Mouse (Mus musculus) cortical plate, adult 2 months (tissue): ENCODE measurements around the gene Nmrk2. TPM values are rescaled to one million over a fixed set of nuclear protein-coding genes. Genes with fewer than 3 reads are reported as not detected.
"Not testable (repeated sequence)": the region's sequence is repeated elsewhere in the genome, so short reads cannot be mapped to it uniquely, and the experiment has no call there.

ENCODE experiments used
- H3K27ac ChIP-seq: fragments of 200-500 bp; 2 replicates; pipeline ENCODE4 v1.5.1; 2012; ENCODE audit warnings: low read length, control low read depth, inconsistent platforms; ENCODE audit not compliant: insufficient read depth
- H3K4me1 ChIP-seq: fragments of 200-500 bp; 2 replicates; pipeline ENCODE4 v1.6.1; 2011; ENCODE audit warnings: low read length; ENCODE audit not compliant: control insufficient read depth, insufficient read depth
- H3K4me3 ChIP-seq: fragments of 200-500 bp; 2 replicates; pipeline ENCODE4 v1.5.1; 2011; ENCODE audit warnings: mild to moderate bottlenecking, low read length, control low read depth; ENCODE audit not compliant: insufficient read depth
- CTCF ChIP-seq: fragments of 200-500 bp; IDR thresholded peaks from 2 replicates; pipeline ENCODE4 v1.5.1; 2011; ENCODE audit warnings: mild to moderate bottlenecking, control low read depth, low read length; ENCODE audit not compliant: insufficient read depth; ENCODE audit errors: extremely low read depth
- POLR2A ChIP-seq: fragments of 200-500 bp; IDR thresholded peaks from 2 replicates; pipeline ENCODE4 v1.6.1; 2011; ENCODE audit warnings: mild to moderate bottlenecking, low read length, control low read depth; ENCODE audit not compliant: insufficient read depth; ENCODE audit errors: extremely low read depth
- polyA plus RNA-seq: library from polyadenylated mRNA; depleted of rRNA; stranded (reverse); fragments of >200 nt; gene quantifications from 2 replicates; pipeline ENCODE4 v1.2.3, GENCODE M21; 2012

Nmrk2 gene
- polyA plus RNA-seq, 1 experiment = 0.13 TPM

DNA sequence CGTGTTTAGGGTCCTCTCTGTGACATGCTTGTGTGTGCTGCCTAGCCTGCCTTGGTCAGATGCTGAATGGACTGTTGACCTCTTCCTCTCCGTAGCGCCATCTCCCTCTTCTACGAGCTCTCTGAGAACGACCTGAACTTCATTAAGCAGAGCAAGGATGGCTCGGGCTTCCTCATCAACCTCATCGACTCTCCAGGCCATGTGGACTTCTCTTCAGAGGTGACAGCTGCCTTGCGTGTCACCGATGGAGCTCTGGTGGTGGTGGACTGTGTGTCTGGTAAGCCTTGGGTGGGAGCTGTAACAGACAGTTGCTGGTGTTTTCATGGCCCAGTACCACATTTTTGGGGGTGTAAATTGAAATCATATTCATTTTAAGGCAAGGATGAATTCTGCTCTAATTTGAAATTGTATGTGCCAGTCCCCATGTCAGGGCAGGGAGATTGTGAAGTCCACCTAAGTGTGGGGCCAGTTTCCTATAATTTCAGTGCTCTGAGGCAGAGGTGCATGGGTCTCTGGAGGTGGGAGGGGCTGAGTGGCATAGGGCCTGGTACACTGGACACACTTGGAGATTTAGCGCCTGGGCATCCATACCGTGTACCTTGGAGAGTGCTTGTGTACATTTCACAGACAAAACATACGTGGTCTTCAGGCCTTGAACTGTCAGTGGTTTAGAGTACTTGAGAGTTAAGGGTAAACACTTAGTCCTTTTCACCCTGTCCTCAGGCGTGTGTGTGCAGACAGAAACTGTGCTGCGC, 23.7 kb downstream of the Nmrk2 start:
- peak overlapping the region; percentile 70 for H3K4me3 ChIP-seq
- H3K27ac ChIP-seq = no peak overlapping the region
- no peak for TF ChIP-seq CTCF
- no peak for TF ChIP-seq POLR2A
- peaks cover 5% of the 10 kb centered on the region; the same call in 1 of the 2 replicates for H3K4me1 ChIP-seq

DNA sequence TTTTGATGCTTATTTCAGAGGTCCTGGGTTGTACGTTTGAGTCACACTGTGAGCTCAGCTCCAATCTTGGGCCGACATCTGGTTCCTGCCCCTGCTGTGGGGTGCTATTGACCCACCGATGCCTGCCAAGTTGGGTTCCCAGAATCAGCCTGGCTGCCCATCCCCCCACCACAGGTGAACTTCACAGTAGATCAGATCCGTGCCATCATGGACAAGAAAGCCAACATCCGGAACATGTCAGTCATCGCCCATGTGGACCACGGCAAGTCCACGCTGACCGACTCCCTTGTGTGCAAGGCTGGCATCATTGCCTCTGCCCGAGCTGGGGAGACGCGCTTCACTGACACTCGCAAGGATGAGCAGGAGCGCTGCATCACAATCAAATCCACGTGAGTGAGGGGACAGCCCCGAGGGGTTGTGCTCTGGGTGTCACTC, 24.3 kb downstream of the Nmrk2 start:
- Histone ChIP-seq H3K27ac (peak overlapping the region; percentile 20; the same call in 1 of the 2 replicates), H3K4me1 (peaks cover 6% of the 10 kb centered on the region), H3K4me3 (peak overlapping the region; percentile 70)
- TF ChIP-seq POLR2A = no peak
- no peak for TF ChIP-seq CTCF

DNA sequence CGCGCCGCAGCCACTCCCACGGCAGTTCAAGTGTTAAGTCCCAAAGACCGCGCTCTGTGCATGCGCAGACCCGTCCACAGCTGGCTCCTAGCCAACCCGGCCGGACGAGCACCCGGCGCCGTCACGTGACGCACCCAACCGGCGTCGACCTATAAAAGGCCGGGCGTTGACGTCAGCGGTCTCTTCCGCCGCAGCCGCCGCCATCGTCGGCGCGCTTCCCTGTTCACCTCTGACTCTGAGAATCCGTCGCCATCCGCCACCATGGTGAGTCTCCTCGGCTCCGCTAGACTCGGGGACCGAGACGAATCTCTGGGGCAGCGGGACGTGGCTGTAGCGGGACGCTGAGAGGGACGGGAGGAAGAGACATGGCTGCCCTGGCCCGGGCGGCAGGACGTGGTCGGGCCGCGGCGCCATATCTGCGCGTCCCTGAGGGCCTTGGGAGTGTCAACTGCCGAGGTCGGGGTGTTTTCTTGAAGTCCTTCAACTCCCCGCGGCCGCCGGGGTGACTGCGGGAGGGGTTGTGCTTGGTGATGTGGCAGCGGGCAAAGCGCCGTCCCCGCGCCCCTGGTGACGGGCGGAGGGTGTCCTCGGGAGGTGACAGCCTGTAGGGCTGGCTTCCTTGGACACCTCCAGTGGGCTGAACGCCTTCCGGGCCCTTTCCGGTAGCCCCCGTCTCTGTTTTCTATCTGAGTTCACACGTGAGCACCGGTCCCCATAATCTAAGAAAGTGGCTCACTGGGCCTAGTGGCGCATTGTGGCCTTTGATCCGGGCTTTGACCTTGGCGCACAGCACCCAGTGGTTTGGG, 25.2 kb downstream of the Nmrk2 start, which contains the start of gene Eef2:
Eef2 (plus strand) TSS at position 166 of the 806 bp plus-strand sequence.
- H3K27ac ChIP-seq = peak within 1 kb of the TSS; percentile 91
- peak; percentile 99 for TF ChIP-seq POLR2A
- no peak for TF ChIP-seq CTCF
- peaks cover 6% of the 10 kb centered on the region for H3K4me1 ChIP-seq
- H3K4me3 ChIP-seq = peak within 1 kb of the TSS; percentile 70

- Histone ChIP-seq H3K4me3 (peak overlapping the region; percentile 70), H3K4me1 (peaks cover 6% of the 10 kb centered on the region)
These were observed 25.9 kb downstream of the Nmrk2 start for GRCm38 (mm10) chr10:81175936-81176465.

GRCm38 (mm10) chr10:81175345-81175701, 26.5 kb downstream of the Nmrk2 start:
- not testable (repeated sequence) for H3K27ac ChIP-seq, H3K4me1 ChIP-seq
- peak overlapping the region; percentile 24; the same call in 1 of the 2 replicates for H3K4me3 ChIP-seq

More at GRCm38 (mm10) chr10:81175936-81176465, 25.9 kb downstream of the Nmrk2 start:
- TF ChIP-seq POLR2A (no peak), CTCF (no peak)
- peak overlapping the region; percentile 84 for H3K27ac ChIP-seq

DNA sequence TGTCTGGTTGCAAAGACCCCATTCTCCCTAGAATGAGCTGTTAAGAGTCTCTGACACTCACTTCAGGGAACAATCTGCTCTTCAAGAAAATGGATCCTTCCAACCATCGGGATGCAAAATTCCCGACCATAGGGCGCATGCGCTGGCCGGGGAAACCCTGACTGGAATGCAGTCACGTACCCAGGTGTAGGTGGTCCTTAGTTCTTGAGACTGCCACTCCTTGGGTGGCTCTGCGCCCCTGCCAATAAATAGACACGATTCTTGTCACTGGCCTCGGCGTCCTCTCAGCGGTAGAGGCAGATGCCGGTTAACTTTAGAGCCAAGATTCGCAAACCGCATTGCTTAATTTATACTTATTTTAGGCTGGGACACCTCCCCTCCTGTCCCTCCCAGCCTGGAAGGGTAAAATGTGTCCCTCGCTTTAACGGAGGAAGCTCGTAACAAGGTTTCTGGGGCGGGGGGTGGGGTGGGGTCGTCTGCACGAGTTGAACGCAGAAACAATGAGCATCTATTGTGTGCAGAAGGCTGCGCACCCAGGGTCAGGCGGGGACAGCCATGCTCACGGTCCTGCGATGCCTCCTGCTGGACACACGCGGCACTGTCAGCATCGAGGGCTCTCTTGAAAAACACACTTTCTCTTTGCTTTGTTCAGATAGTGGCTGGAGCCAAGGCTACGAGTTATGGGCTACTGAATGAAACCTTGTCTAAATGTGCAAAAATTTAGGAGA, 27.1 kb downstream of the Nmrk2 start:
- H3K4me1 ChIP-seq = peaks cover 6% of the 10 kb centered on the region

DNA sequence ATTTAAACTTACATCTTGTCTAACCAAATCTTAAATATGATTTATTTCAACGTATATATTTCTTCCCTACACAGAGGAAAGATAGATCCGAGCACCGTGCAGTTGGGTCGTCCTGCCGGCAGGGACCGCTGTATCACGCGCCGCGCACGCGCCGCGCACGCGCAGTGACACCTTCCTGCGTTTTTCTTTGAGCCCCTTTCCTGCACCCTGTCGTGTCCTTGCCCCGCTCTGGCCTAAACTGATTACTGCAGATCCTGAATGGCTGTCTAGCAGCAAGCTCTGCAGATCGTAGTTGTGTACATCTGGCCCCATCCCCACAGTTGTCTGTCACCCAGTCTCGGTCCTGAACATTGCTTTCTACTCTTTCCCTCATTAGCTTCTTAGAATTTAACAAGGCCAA, 28.7 kb downstream of the Nmrk2 start:
- Histone ChIP-seq H3K4me1 (peaks cover 6% of the 10 kb centered on the region), H3K27ac (peak overlapping the region; percentile 94)
- peak; percentile 74 for TF ChIP-seq CTCF
- peak; percentile 86; the same call in 1 of the 2 replicates for TF ChIP-seq POLR2A

More for the DNA sequence above, 27.1 kb downstream of the Nmrk2 start:
- Histone ChIP-seq H3K27ac (peak overlapping the region; percentile 94; the same call in 1 of the 2 replicates), H3K4me3 (peak overlapping the region; percentile 24)
- TF ChIP-seq CTCF = peak; percentile 93
- TF ChIP-seq POLR2A = peak; percentile 52; the same call in 1 of the 2 replicates

GRCm38 (mm10) chr10:81169411-81169900, 32.4 kb downstream of the Nmrk2 start:
- H3K27ac ChIP-seq, H3K4me1 ChIP-seq: not testable (repeated sequence)
- H3K4me3 ChIP-seq = peak overlapping the region; percentile 47; the same call in 1 of the 2 replicates

More for the DNA sequence above, 28.7 kb downstream of the Nmrk2 start:
- peak overlapping the region; percentile 35 for H3K4me3 ChIP-seq
